Mouse (Mus musculus) testis, postnatal 14 days (tissue): Measurements from ENCODE around the gene Krt27.

Experiments used
- DNase-seq: peaks from one replicate; pipeline ENCODE4 v3.0.0; 2021; ENCODE audit warnings: low spot score

Krt27 gene

GRCm38 (mm10) chr11:99322851-99323250 lies 28.1 kb downstream of the Krt27 start, which contains the start of gene Krt25:
TSS of gene Krt25 (minus strand) at chr11:99322951.
- DNase-seq = no peak

GRCm38 (mm10) chr11:99321094-99321493 lies 29.8 kb downstream of the Krt27 start:
- DNase-seq = no peak

GRCm38 (mm10) chr11:99319127-99319526 lies 31.8 kb downstream of the Krt27 start:
- no peak for DNase-seq

- no peak for DNase-seq
These were observed 34.4 kb downstream of the Krt27 start for GRCm38 (mm10) chr11:99316543-99316942.

GRCm38 (mm10) chr11:99314594-99314993 lies 36.3 kb downstream of the Krt27 start:
- DNase-seq = no peak

GRCm38 (mm10) chr11:99310882-99311281 lies 40.0 kb downstream of the Krt27 start:
- DNase-seq = no peak

GRCm38 (mm10) chr11:99307579-99307978 lies 43.3 kb downstream of the Krt27 start:
- DNase-seq = no peak
